Mouse (Mus musculus) spleen, adult 2 months (tissue): ENCODE results near the gene Kat6b.

ENCODE experiments used
- CTCF ChIP-seq: fragments of 200-500 bp; IDR thresholded peaks from 2 replicates; pipeline ENCODE4 v1.5.1; 2011; ENCODE audit warnings: mild to moderate bottlenecking, inconsistent platforms; ENCODE audit not compliant: insufficient read depth, insufficient read length, insufficient replicate concordance; ENCODE audit errors: extremely low read depth
- POLR2A ChIP-seq: fragments of 200-500 bp; IDR thresholded peaks from 2 replicates; pipeline ENCODE4 v1.6.1; 2011; ENCODE audit warnings: low read depth, low read length, inconsistent platforms

DNA sequence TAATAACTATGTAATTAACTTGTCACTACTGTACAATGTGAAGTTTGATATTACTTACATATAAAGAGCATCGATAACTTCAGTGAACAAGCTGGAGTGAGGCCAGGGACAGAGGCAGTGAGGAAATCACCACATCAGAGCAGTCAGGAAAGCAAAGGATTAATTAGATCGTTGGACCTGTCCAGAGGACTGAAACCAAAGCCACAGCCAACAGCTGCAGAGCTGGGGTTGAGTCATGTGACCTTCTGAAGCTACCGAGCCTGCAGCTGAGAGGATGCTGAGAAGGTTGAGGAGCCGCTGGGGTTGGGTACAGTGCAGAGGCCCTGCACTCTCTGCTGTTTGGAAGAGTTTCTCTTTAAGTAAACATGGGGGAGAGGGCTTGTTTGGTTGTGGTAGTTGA is 41.4 kb upstream of the Kat6b start:
- no peak for TF ChIP-seq CTCF
- no peak for TF ChIP-seq POLR2A
